Mouse (Mus musculus) layer of hippocampus, adult 9-10 months (tissue): ENCODE measurements around the gene Ppp4r1.

ENCODE experiments used
- DNase-seq: peaks from one replicate; pipeline ENCODE4 v3.0.0; 2022; ENCODE audit warnings: low spot score

Ppp4r1 gene

GRCm38 (mm10) chr17:65771951-65772934 lies 10.1 kb upstream of the Ppp4r1 start, which contains the start of gene Rab31:
Gene Rab31 (minus strand): TSS chr17:65772752.
- no peak for DNase-seq

- no peak for DNase-seq
Measured at GRCm38 (mm10) chr17:65773617-65774016, 8.8 kb upstream of the Ppp4r1 start.

GRCm38 (mm10) chr17:65774439-65774838 lies 7.9 kb upstream of the Ppp4r1 start:
- no peak for DNase-seq

- DNase-seq: no peak
Measured at GRCm38 (mm10) chr17:65776228-65776627, 6.1 kb upstream of the Ppp4r1 start.

GRCm38 (mm10) chr17:65777461-65777860 lies 4.9 kb upstream of the Ppp4r1 start:
- no peak for DNase-seq

GRCm38 (mm10) chr17:65780970-65781369 lies 1.4 kb upstream of the Ppp4r1 start:
- no peak for DNase-seq

GRCm38 (mm10) chr17:65783182-65784161 lies 1.1 kb downstream of the Ppp4r1 start:
- no peak for DNase-seq

- no peak for DNase-seq
Measured at GRCm38 (mm10) chr17:65784610-65785140, 2.3 kb downstream of the Ppp4r1 start.

- DNase-seq: no peak
Measured at GRCm38 (mm10) chr17:65785707-65786106, 3.3 kb downstream of the Ppp4r1 start.

- no peak for DNase-seq
Measured at GRCm38 (mm10) chr17:65786225-65786624, 3.9 kb downstream of the Ppp4r1 start.

GRCm38 (mm10) chr17:65787261-65787660 lies 4.9 kb downstream of the Ppp4r1 start:
- DNase-seq: no peak

GRCm38 (mm10) chr17:65788542-65789291 lies 6.3 kb downstream of the Ppp4r1 start:
- DNase-seq: no peak

- no peak for DNase-seq
Measured at GRCm38 (mm10) chr17:65789576-65789975, 7.2 kb downstream of the Ppp4r1 start.

- DNase-seq: no peak
Measured at GRCm38 (mm10) chr17:65791161-65791560, 8.8 kb downstream of the Ppp4r1 start.

GRCm38 (mm10) chr17:65793307-65793930 lies 11.0 kb downstream of the Ppp4r1 start:
- no peak for DNase-seq

GRCm38 (mm10) chr17:65794096-65794850 lies 11.9 kb downstream of the Ppp4r1 start:
- DNase-seq: no peak

GRCm38 (mm10) chr17:65796056-65796455 lies 13.7 kb downstream of the Ppp4r1 start:
- no peak for DNase-seq

GRCm38 (mm10) chr17:65798446-65798845 lies 16.1 kb downstream of the Ppp4r1 start:
- DNase-seq: no peak

- no peak for DNase-seq
Measured at GRCm38 (mm10) chr17:65799353-65799752, 17.0 kb downstream of the Ppp4r1 start.

- no peak for DNase-seq
Measured at GRCm38 (mm10) chr17:65800451-65800850, 18.1 kb downstream of the Ppp4r1 start.
